Mouse (Mus musculus): Measurements from ENCODE around the gene Acsf3. TPM values are rescaled to one million over a fixed set of nuclear protein-coding genes. Genes with fewer than 3 reads are reported as not detected.

Acsf3 gene
- polyA plus RNA-seq, 1 experiment from 2014 or later, result 16.5 TPM

DNA sequence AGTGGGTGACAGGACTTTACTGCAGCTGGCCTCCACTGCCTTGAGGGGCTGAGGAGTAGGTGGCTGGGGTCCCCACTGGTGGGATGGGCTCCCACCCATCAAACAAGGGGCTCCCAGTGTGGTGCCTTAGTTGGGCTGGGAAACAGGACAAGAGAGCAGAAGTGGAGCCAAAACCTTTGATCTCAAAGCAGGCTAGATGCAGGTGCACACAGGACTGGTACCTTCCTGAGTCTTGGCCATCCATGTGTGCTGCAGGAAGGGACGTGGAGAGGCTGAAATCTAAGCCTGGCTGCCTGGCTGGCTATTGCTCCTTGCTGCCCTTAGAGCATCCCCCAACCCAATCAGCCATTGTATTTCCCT lies 77.2 kb downstream of the Acsf3 start:
- Histone ChIP-seq H3K27me3 (ENCODE audit: control insufficient read depth, insufficient read depth, low read length) (no peaks in the 10 kb centered on the region), H3K9ac (no peak overlapping the region), H3K36me3 (replicated peaks; ENCODE audit: control insufficient read depth, insufficient read depth) (no peaks in the 10 kb centered on the region), H3K9me3 (ENCODE audit: control insufficient read depth, low read length) (no peaks in the 10 kb centered on the region), H3K4me2 (replicated peaks) (no peak overlapping the region), H3K4me1 (replicated peaks; ENCODE audit: control insufficient read depth, insufficient read depth, low read length) (peaks cover 5% of the 10 kb centered on the region), H3K27ac (no peak overlapping the region), H3K4me3 (replicated peaks; ENCODE audit: low read length) (no peak overlapping the region)
- WGBS, result 67% methylated on average over 1 of the region's 1 CpGs
- no peak for DNase-seq (ENCODE audit: low spot score)
- ATAC-seq (ENCODE audit: low FRiP score), result no peak

DNA sequence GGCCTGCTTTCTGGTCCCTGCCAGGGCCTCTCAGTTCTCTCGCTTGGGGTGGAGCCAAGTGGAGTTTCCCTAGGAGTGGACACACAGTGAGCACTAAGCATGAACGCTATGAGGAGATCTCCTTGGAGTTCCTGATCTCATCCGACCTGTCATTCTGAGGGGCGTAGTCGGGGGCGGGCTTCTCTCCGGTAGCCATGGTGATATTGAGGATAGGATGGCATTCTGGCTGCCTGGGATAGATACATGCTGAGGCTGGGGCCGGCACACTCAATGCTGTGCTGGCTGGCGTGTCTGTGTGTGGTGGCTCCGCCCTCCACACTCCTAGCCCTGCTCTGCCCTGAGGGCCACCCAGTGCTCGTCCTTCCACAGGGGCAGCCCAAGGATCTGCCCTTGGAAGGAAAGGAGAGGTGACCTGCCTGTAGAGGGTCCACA lies 78.1 kb downstream of the Acsf3 start:
- ATAC-seq (ENCODE audit: low FRiP score), result peak; percentile 49
- H3K4me2 ChIP-seq (replicated peaks), result no peak overlapping the region
- DNase-seq (ENCODE audit: low spot score), result no peak
- no peaks in the 10 kb centered on the region for H3K9me3 ChIP-seq (ENCODE audit: control insufficient read depth, low read length)
- H3K36me3 ChIP-seq (replicated peaks; ENCODE audit: control insufficient read depth, insufficient read depth), result no peaks in the 10 kb centered on the region
- H3K27me3 ChIP-seq (ENCODE audit: control insufficient read depth, insufficient read depth, low read length), result no peaks in the 10 kb centered on the region
- H3K4me1 ChIP-seq (replicated peaks; ENCODE audit: control insufficient read depth, insufficient read depth, low read length), result peaks cover 5% of the 10 kb centered on the region
- 9% methylated on average over 11 of the region's 11 CpGs for WGBS
- H3K4me3 ChIP-seq (replicated peaks; ENCODE audit: low read length), result no peak overlapping the region
- H3K27ac ChIP-seq, result no peak overlapping the region
- H3K9ac ChIP-seq, result no peak overlapping the region

DNA sequence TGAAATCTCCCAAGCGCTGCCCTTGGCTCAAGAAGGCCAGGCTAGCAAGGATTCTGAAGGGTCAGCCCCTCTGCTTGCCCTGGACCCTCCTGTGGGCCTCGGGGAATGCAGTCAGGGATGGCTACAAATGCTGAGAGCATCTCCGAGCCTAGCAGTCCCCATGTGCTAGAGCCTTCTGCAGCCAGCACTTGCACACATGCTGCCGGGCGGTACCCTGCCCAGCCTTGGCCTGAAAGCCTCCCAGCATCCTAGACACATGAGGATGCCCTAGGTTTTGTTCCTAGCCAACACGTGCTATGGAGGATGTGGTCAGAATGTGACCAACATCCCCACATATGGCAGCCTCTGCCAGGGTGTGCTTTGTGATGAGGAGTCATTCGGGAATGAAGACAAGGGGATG lies 79.1 kb downstream of the Acsf3 start:
- no peak for ATAC-seq (ENCODE audit: low FRiP score)
- Histone ChIP-seq H3K4me1 (replicated peaks; ENCODE audit: control insufficient read depth, insufficient read depth, low read length) (peaks cover 5% of the 10 kb centered on the region), H3K36me3 (replicated peaks; ENCODE audit: control insufficient read depth, insufficient read depth) (no peaks in the 10 kb centered on the region), H3K9ac (no peak overlapping the region), H3K9me3 (ENCODE audit: control insufficient read depth, low read length) (no peaks in the 10 kb centered on the region), H3K4me2 (replicated peaks) (no peak overlapping the region), H3K27me3 (ENCODE audit: control insufficient read depth, insufficient read depth, low read length) (no peaks in the 10 kb centered on the region), H3K27ac (no peak overlapping the region), H3K4me3 (replicated peaks; ENCODE audit: low read length) (no peak overlapping the region)
- no peak for DNase-seq (ENCODE audit: low spot score)
- 85% methylated on average over 7 of the region's 7 CpGs for WGBS

DNA sequence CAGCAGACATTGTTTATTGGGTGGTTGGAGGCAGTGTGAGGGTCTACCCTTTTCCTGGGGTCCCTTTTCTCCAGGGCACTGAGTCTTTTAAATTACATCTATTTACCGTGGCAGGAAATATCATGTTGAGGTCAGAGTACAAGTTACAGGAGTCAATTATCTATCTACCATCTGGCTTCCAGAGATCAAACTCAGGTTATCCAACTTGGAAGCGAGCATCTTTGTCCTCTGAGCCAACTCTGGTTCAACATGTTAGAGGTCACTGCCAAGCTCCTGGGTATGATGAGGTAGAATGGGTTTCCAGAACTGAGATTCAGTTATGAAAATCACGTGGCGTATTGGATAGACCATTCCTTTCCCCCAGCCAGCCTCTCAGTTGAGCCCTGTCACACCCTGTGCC lies 79.8 kb downstream of the Acsf3 start:
- WGBS, result 89% methylated on average over 4 of the region's 4 CpGs
- Histone ChIP-seq H3K27me3 (ENCODE audit: control insufficient read depth, insufficient read depth, low read length) (no peaks in the 10 kb centered on the region), H3K4me3 (replicated peaks; ENCODE audit: low read length) (no peak overlapping the region), H3K9me3 (ENCODE audit: control insufficient read depth, low read length) (no peaks in the 10 kb centered on the region), H3K4me1 (replicated peaks; ENCODE audit: control insufficient read depth, insufficient read depth, low read length) (peaks cover 5% of the 10 kb centered on the region), H3K27ac (no peak overlapping the region), H3K36me3 (replicated peaks; ENCODE audit: control insufficient read depth, insufficient read depth) (no peaks in the 10 kb centered on the region), H3K9ac (no peak overlapping the region), H3K4me2 (replicated peaks) (no peak overlapping the region)
- DNase-seq (ENCODE audit: low spot score) (no peak), ATAC-seq (ENCODE audit: low FRiP score) (no peak)

DNA sequence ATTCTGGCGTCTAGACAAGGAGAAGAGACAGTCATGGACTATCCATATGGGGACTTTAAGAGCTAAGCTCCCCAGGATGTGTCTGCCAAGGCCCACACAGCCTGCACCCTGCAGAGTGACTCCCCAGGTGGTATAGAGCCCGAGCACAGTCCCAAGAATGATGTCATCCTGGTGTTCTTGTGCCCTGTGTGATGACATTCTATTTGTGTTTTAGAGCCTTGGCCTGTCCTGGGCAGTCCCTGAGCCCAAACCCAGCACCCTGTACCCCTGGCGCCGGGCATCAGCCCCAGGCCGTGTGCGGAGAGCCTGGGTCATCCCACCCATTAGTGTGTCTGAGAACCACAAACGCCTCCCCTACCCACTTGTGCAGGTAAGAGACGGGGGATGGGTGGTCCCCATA lies 81.0 kb downstream of the Acsf3 start:
- Histone ChIP-seq H3K9me3 (ENCODE audit: control insufficient read depth, low read length) (no peaks in the 10 kb centered on the region), H3K4me3 (replicated peaks; ENCODE audit: low read length) (no peak overlapping the region), H3K9ac (no peak overlapping the region), H3K4me2 (replicated peaks) (no peak overlapping the region), H3K36me3 (replicated peaks; ENCODE audit: control insufficient read depth, insufficient read depth) (no peaks in the 10 kb centered on the region), H3K27me3 (ENCODE audit: control insufficient read depth, insufficient read depth, low read length) (no peaks in the 10 kb centered on the region), H3K4me1 (replicated peaks; ENCODE audit: control insufficient read depth, insufficient read depth, low read length) (peaks cover 5% of the 10 kb centered on the region), H3K27ac (no peak overlapping the region)
- DNase-seq (ENCODE audit: low spot score) (no peak), ATAC-seq (ENCODE audit: low FRiP score) (no peak)
- 82% methylated on average over 8 of the region's 8 CpGs for WGBS

DNA sequence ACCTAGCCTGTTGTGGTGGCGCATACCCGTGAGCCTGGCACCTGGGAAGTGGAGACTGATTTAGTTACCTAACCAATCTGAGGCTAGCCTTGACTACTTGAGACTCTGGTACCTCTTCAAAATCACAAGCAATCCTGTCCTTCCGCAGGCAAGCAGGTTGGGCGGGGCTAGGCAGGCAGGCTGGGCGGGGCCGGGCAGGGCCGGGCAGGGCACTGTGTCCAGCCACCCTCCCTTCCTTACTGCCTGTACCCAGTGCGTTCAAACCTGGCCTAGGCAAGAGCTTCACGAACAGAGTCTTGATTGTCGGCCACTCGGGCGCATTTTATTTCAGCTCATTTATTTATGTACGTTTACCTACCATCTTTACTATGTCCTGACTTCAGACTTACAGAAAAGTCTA lies 84.6 kb downstream of the Acsf3 start:
- Histone ChIP-seq H3K4me2 (replicated peaks) (no peak overlapping the region), H3K4me3 (replicated peaks; ENCODE audit: low read length) (no peak overlapping the region), H3K4me1 (replicated peaks; ENCODE audit: control insufficient read depth, insufficient read depth, low read length) (no peaks in the 10 kb centered on the region), H3K27ac (no peak overlapping the region), H3K27me3 (ENCODE audit: control insufficient read depth, insufficient read depth, low read length) (no peaks in the 10 kb centered on the region), H3K36me3 (replicated peaks; ENCODE audit: control insufficient read depth, insufficient read depth) (no peaks in the 10 kb centered on the region), H3K9ac (no peak overlapping the region), H3K9me3 (ENCODE audit: control insufficient read depth, low read length) (peaks cover 8% of the 10 kb centered on the region)
- ATAC-seq (ENCODE audit: low FRiP score), result no peak
- DNase-seq (ENCODE audit: low spot score), result no peak
- WGBS, result 70% methylated on average over 13 of the region's 13 CpGs

DNA sequence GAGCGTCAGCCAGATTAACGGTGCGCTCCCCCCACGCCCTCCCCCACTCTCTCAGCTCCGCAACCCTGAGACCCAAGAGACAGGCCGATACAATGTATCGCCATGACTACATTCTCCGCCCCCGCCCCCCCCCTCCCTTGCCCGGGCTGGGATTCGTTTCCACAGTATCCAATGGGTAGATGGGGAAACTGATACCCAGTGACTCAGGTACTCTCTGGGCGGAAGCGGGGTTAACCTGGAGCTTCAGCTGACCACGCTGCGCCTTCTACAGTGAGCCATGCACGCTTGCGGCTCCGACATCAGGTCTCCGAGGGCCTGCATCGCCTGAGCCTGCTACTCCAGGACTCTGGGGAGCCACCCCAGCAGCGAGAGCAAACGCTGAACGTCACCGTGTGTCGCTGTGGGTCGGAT lies 89.4 kb downstream of the Acsf3 start:
- Histone ChIP-seq H3K27me3 (ENCODE audit: control insufficient read depth, insufficient read depth, low read length) (no peaks in the 10 kb centered on the region), H3K4me1 (replicated peaks; ENCODE audit: control insufficient read depth, insufficient read depth, low read length) (no peaks in the 10 kb centered on the region), H3K4me2 (replicated peaks) (peak overlapping the region; percentile 39), H3K4me3 (replicated peaks; ENCODE audit: low read length) (peak overlapping the region; percentile 23), H3K36me3 (replicated peaks; ENCODE audit: control insufficient read depth, insufficient read depth) (no peaks in the 10 kb centered on the region), H3K27ac (no peak overlapping the region), H3K9me3 (ENCODE audit: control insufficient read depth, low read length) (peaks cover 22% of the 10 kb centered on the region), H3K9ac (no peak overlapping the region; the same call in 1 of the 2 replicates)
- peak; percentile 47; the same call in 1 of the 2 replicates for ATAC-seq (ENCODE audit: low FRiP score)
- DNase-seq (ENCODE audit: low spot score), result no peak
- 52% methylated on average over 26 of the region's 26 CpGs for WGBS

DNA sequence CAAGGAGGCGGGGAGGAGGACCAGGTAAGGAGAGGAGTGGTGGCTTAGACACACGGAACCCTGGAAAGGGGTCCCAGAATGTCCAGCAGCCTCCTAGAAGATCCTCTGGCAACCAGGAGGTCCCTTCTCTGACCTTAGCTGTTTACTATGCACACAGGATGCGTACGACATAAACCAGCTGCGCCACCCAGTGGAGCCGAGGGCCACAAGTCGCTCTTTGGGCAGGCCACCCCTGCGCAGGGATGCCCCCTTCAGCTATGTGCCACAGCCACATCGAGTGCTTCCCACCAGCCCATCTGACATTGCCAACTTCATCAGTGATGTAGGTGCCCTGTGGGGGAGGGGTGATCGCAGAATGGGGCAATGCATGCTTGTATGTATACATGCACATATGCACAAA lies 90.2 kb downstream of the Acsf3 start:
- Histone ChIP-seq H3K36me3 (replicated peaks; ENCODE audit: control insufficient read depth, insufficient read depth) (no peaks in the 10 kb centered on the region), H3K9ac (no peak overlapping the region), H3K4me2 (replicated peaks) (peak overlapping the region; percentile 39), H3K27ac (no peak overlapping the region), H3K4me3 (replicated peaks; ENCODE audit: low read length) (peak overlapping the region; percentile 23), H3K4me1 (replicated peaks; ENCODE audit: control insufficient read depth, insufficient read depth, low read length) (no peaks in the 10 kb centered on the region), H3K27me3 (ENCODE audit: control insufficient read depth, insufficient read depth, low read length) (no peaks in the 10 kb centered on the region), H3K9me3 (ENCODE audit: control insufficient read depth, low read length) (peaks cover 22% of the 10 kb centered on the region)
- WGBS, result 59% methylated on average over 10 of the region's 10 CpGs
- DNase-seq (ENCODE audit: low spot score) (no peak), ATAC-seq (ENCODE audit: low FRiP score) (no peak)

DNA sequence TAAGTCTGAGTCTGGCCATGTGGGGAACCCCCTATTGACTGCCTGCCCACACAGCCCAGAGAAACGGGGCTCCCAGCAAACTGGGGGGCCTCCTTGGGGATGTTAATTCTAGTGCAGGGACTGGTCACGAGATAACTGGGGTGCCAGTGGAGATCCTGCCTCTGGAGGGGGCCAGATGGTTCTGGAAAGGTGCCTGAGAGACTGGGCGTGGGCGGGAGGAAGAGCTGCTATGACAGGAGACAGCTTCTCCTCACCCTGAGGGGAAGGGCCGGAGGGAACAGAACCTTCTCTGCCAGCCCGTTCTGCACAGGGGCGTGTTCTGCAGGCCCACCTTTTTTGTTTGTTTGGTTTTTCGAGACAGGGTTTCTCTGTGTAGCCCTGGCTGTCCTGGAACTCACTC lies 90.9 kb downstream of the Acsf3 start:
- Histone ChIP-seq H3K4me3 (replicated peaks; ENCODE audit: low read length) (no peak overlapping the region), H3K4me1 (replicated peaks; ENCODE audit: control insufficient read depth, insufficient read depth, low read length) (no peaks in the 10 kb centered on the region), H3K4me2 (replicated peaks) (no peak overlapping the region), H3K27ac (no peak overlapping the region), H3K9ac (no peak overlapping the region), H3K9me3 (ENCODE audit: control insufficient read depth, low read length) (peaks cover 22% of the 10 kb centered on the region), H3K27me3 (ENCODE audit: control insufficient read depth, insufficient read depth, low read length) (no peaks in the 10 kb centered on the region), H3K36me3 (replicated peaks; ENCODE audit: control insufficient read depth, insufficient read depth) (no peaks in the 10 kb centered on the region)
- DNase-seq (ENCODE audit: low spot score) (no peak), ATAC-seq (ENCODE audit: low FRiP score) (no peak)
- WGBS, result 76% methylated on average over 8 of the region's 8 CpGs

Data from hindbrain, embryonic 14.5 days (tissue).